Mouse (Mus musculus) heart, embryonic 16.5 days (tissue): Measurements from ENCODE around the gene Gpx4. TPM values are rescaled to one million over a fixed set of nuclear protein-coding genes. Genes with fewer than 3 reads are reported as not detected.
A peak's percentile ranks its signal among the peaks of the same experiment; 100 is the strongest.

ENCODE experiments used
- ATAC-seq: fragments of 200-750 bp; cut with Nextera tagmentation; replicated peaks from 2 replicates; pipeline ENCODE4 v1.8.0; 2017; ENCODE audit warnings: moderate number of reproducible peaks; ENCODE audit not compliant: insufficient read depth, low FRiP score; ENCODE audit errors: extremely low read depth
- H3K27ac ChIP-seq: fragments of 300-500 bp; sonication (generic); 2 replicates; pipeline ENCODE4 v1.5.1; 2014; ENCODE audit warnings: mild to moderate bottlenecking, low read length, control low read depth, moderate library complexity
- H3K27me3 ChIP-seq: fragments of 300-500 bp; sonication (generic); 2 replicates; pipeline ENCODE4 v1.6.1; 2014; ENCODE audit warnings: low read length, mixed read lengths; ENCODE audit not compliant: control insufficient read depth, insufficient read depth
- H3K36me3 ChIP-seq: fragments of 300-500 bp; sonication (generic); 2 replicates; pipeline ENCODE4 v1.6.1; 2014; ENCODE audit not compliant: control insufficient read depth, insufficient read depth
- H3K4me1 ChIP-seq: fragments of 300-500 bp; sonication (generic); 2 replicates; pipeline ENCODE4 v1.6.1; 2014; ENCODE audit warnings: low read length, mixed read lengths; ENCODE audit not compliant: control insufficient read depth, insufficient read depth
- H3K4me2 ChIP-seq: fragments of 300-500 bp; sonication (generic); 2 replicates; pipeline ENCODE4 v1.6.1; 2014; ENCODE audit warnings: low read depth, mild to moderate bottlenecking, control low read depth, low read length
- H3K4me3 ChIP-seq: fragments of 300-500 bp; sonication (generic); 2 replicates; pipeline ENCODE4 v1.5.1; 2014; ENCODE audit warnings: mild to moderate bottlenecking, control low read depth, low read length
- H3K9ac ChIP-seq: fragments of 300-500 bp; sonication (generic); 2 replicates; pipeline ENCODE4 v1.6.1; 2014; ENCODE audit warnings: low read length, control low read depth
- H3K9me3 ChIP-seq: fragments of 300-500 bp; sonication (generic); replicated peaks from 2 replicates; pipeline ENCODE4 v1.6.1; 2016; ENCODE audit warnings: low read length; ENCODE audit not compliant: control insufficient read depth
- WGBS: fragments of 180-500 bp; shearing (Covaris S2); extraction: QIAGEN DNeasy Blood & Tissue Kit; methylation state at CpG from one replicate; pipeline ENCODE4 v1.1.7; 2014; 5-methylcytosine and 5-hydroxymethylcytosine counted together
- polyA plus RNA-seq: library from polyadenylated mRNA; unstranded; fragments of >200 nt; fragmentation: Nextera tagmentation; extraction: Ambion mirVana; gene quantifications from 2 replicates; pipeline ENCODE4 v1.2.1, GENCODE M21; 2015

Gpx4 gene
- polyA plus RNA-seq, 1 experiment from 2014 or later: 668 TPM

GRCm38 (mm10) chr10:80070837-80071515 lies 24.0 kb downstream of the Gpx4 start:
- Histone ChIP-seq H3K4me1 (peaks cover 32% of the 10 kb centered on the region), H3K4me3 (no peak overlapping the region)
- 40% methylated on average over 9 of the region's 9 CpGs for WGBS

GRCm38 (mm10) chr10:80071516-80071900 lies 24.5 kb downstream of the Gpx4 start:
- WGBS: 41% methylated on average over 3 of the region's 3 CpGs
- Histone ChIP-seq H3K4me3 (no peak overlapping the region), H3K9ac (peak overlapping the region; percentile 59), H3K4me1 (peaks cover 32% of the 10 kb centered on the region), H3K4me2 (0 out of 2 replicates have a peak overlapping the region, but pooled peaks have one; percentile 27), H3K27me3 (no peaks in the 10 kb centered on the region), H3K27ac (peak overlapping the region; percentile 85), H3K9me3 (no peaks in the 10 kb centered on the region), H3K36me3 (no peaks in the 10 kb centered on the region)
- ATAC-seq: no peak

More at GRCm38 (mm10) chr10:80070837-80071515, 24.0 kb downstream of the Gpx4 start:
- no peaks in the 10 kb centered on the region for H3K36me3 ChIP-seq
- peak overlapping the region; percentile 85 for H3K27ac ChIP-seq
- H3K9me3 ChIP-seq: no peaks in the 10 kb centered on the region
- peak overlapping the region; percentile 59 for H3K9ac ChIP-seq
- H3K4me2 ChIP-seq: 0 out of 2 replicates have a peak overlapping the region, but pooled peaks have one; percentile 27
- H3K27me3 ChIP-seq: no peaks in the 10 kb centered on the region
- ATAC-seq: peak; percentile 77

GRCm38 (mm10) chr10:80072623-80073489 lies 25.9 kb downstream of the Gpx4 start:
- H3K4me2 ChIP-seq: no peak overlapping the region
- H3K36me3 ChIP-seq: no peaks in the 10 kb centered on the region
- H3K4me1 ChIP-seq: peaks cover 32% of the 10 kb centered on the region
- H3K27me3 ChIP-seq: no peaks in the 10 kb centered on the region
- 78% methylated on average over 20 of the region's 20 CpGs for WGBS
- no peak for ATAC-seq
- no peak overlapping the region for H3K27ac ChIP-seq
- no peak overlapping the region for H3K4me3 ChIP-seq
- H3K9me3 ChIP-seq: no peaks in the 10 kb centered on the region
- no peak overlapping the region for H3K9ac ChIP-seq

- Histone ChIP-seq H3K4me2 (peak overlapping the region; percentile 56), H3K9ac (peak overlapping the region; percentile 59), H3K27me3 (no peaks in the 10 kb centered on the region), H3K9me3 (no peaks in the 10 kb centered on the region), H3K4me1 (peaks cover 32% of the 10 kb centered on the region), H3K36me3 (peaks cover 6% of the 10 kb centered on the region; the same call in 1 of the 2 replicates), H3K4me3 (peak overlapping the region; percentile 32), H3K27ac (peak overlapping the region; percentile 8; the same call in 1 of the 2 replicates)
- peak; percentile 45 for ATAC-seq
- 17% methylated on average over 28 of the region's 28 CpGs for WGBS
Observed at GRCm38 (mm10) chr10:80074813-80075601, 28.0 kb downstream of the Gpx4 start.

GRCm38 (mm10) chr10:80075924-80076323 lies 29.0 kb downstream of the Gpx4 start:
- Histone ChIP-seq H3K27me3 (no peaks in the 10 kb centered on the region), H3K4me3 (no peak overlapping the region), H3K4me1 (peaks cover 27% of the 10 kb centered on the region), H3K9ac (no peak overlapping the region), H3K9me3 (no peaks in the 10 kb centered on the region), H3K4me2 (no peak overlapping the region), H3K36me3 (peaks cover 13% of the 10 kb centered on the region; the same call in 1 of the 2 replicates), H3K27ac (no peak overlapping the region)
- 83% methylated on average over 1 of the region's 1 CpGs for WGBS
- no peak for ATAC-seq

GRCm38 (mm10) chr10:80076386-80076785 lies 29.4 kb downstream of the Gpx4 start:
- Histone ChIP-seq H3K4me1 (peaks cover 22% of the 10 kb centered on the region), H3K9ac (no peak overlapping the region), H3K27me3 (no peaks in the 10 kb centered on the region), H3K36me3 (peaks cover 18% of the 10 kb centered on the region; the same call in 1 of the 2 replicates), H3K27ac (no peak overlapping the region), H3K9me3 (no peaks in the 10 kb centered on the region), H3K4me3 (no peak overlapping the region), H3K4me2 (no peak overlapping the region)
- WGBS: 89% methylated on average over 4 of the region's 4 CpGs
- no peak for ATAC-seq

- H3K27ac ChIP-seq: no peak overlapping the region
- peaks cover 27% of the 10 kb centered on the region for H3K36me3 ChIP-seq
- no peaks in the 10 kb centered on the region for H3K27me3 ChIP-seq
- no peaks in the 10 kb centered on the region for H3K9me3 ChIP-seq
- no peak overlapping the region for H3K4me2 ChIP-seq
- no peak overlapping the region for H3K4me3 ChIP-seq
- no peak overlapping the region for H3K9ac ChIP-seq
- no peak for ATAC-seq
- 85% methylated on average over 5 of the region's 5 CpGs for WGBS
- H3K4me1 ChIP-seq: peaks cover 13% of the 10 kb centered on the region
Observed at GRCm38 (mm10) chr10:80077312-80077711, 30.3 kb downstream of the Gpx4 start.

- 90% methylated on average over 1 of the region's 1 CpGs for WGBS
- Histone ChIP-seq H3K4me1 (peaks cover 13% of the 10 kb centered on the region), H3K4me3 (no peak overlapping the region), H3K9me3 (no peaks in the 10 kb centered on the region), H3K4me2 (no peak overlapping the region), H3K27ac (no peak overlapping the region), H3K36me3 (peaks cover 31% of the 10 kb centered on the region), H3K27me3 (no peaks in the 10 kb centered on the region), H3K9ac (no peak overlapping the region)
- ATAC-seq: no peak
Observed at GRCm38 (mm10) chr10:80078366-80078765, 31.4 kb downstream of the Gpx4 start.
